Mouse (Mus musculus) erythroblast, embryonic 14.5 days (primary cell): ENCODE measurements at regions not wholly inside any gene's neighbourhood (a gene's known extent, or its start where the extent isn't known, plus 50 kb on each side); places are given as distances from the start of the nearest gene placed in this dataset.

Experiments used
- GATA1 ChIP-seq: IDR thresholded peaks from 2 replicates; pipeline ENCODE4 v1.6.1; 2012; ENCODE audit warnings: low read length, inconsistent platforms, mixed read lengths
- TAL1 ChIP-seq: IDR thresholded peaks from 3 replicates; pipeline ENCODE4 v1.6.1; 2012; ENCODE audit warnings: low read length, inconsistent platforms, mixed read lengths

- TF ChIP-seq TAL1 (no peak), GATA1 (no peak)
Measured at GRCm38 (mm10) chr2:46261618-46262017, 1144.4 kb upstream of the Zeb2 start.
